In the genomic region with DNA sequence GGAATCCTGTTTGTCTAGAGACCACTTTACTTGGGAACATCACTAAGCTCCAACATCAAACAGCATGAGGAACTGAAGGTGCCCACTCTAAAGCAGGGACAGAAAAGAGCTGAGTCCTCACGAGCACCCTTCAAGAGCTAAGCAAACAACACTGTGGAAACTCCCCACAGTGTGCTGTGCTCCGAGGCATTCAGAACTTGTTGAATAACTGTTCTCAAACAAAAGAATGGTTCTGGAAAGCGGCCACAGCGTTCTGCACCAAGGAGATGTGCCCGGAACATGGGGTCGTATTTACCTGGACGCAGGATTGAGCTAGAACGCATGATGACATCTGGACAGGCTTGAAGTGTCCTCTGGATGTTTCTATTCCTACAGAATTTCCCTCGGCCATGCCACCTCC, we compare ENCODE assay signal across 26 mouse cellular contexts. TPM values are rescaled to one million over a fixed set of nuclear protein-coding genes. Genes with fewer than 3 reads are reported as not detected.
A peak's percentile ranks its signal among the peaks of the same experiment; 100 is the strongest.
DNase-seq lines count a peak whose midpoint lies in the region; ATAC-seq and TF ChIP-seq lines count a peak whose summit lies in the region.
"Had no signal": no experiment of that assay in that cellular context is flagged by ENCODE, and none has a peak within 500 bp of the region (broad histone marks: within the 10 kb centered on the region; RNA-seq: fewer than 3 reads in every experiment).

No protein-coding gene starts in this region.

- no peaks in the 10 kb centered on the region for H3K79me2 ChIP-seq in myocyte (ENCODE audit: control insufficient read depth, insufficient read depth)

- peak overlapping the region; percentile 84 for H3K27ac ChIP-seq in testis, adult 2 months (ENCODE audit: control insufficient read depth, insufficient read depth, low read depth, low read length)
- H3K27ac ChIP-seq in lung, embryonic 15.5 days = peak overlapping the region; percentile 38; the same call in 1 of the 2 replicates
- H3K27ac ChIP-seq: embryonic facial prominence, embryonic 12.5 days; forebrain, embryonic 12.5 days; heart, embryonic 10.5 days; hindbrain, embryonic 13.5 days had no signal

- no peaks in the 10 kb centered on the region for H3K36me3 ChIP-seq in testis, adult 2 months (ENCODE audit: control insufficient read depth, insufficient read depth, low read length)
- H3K36me3 ChIP-seq in lung, embryonic 15.5 days = no peaks in the 10 kb centered on the region
- H3K36me3 ChIP-seq in myocyte (ENCODE audit: control insufficient read depth, insufficient read depth) = peaks cover 6% of the 10 kb centered on the region
- H3K36me3 ChIP-seq: embryonic facial prominence, embryonic 12.5 days; forebrain, embryonic 12.5 days; heart, embryonic 10.5 days had no signal

- H3K9ac ChIP-seq in lung, embryonic 15.5 days = no peak overlapping the region
- H3K9ac ChIP-seq: embryonic facial prominence, embryonic 12.5 days; forebrain, embryonic 12.5 days; forebrain, postnatal 0 days; hindbrain, embryonic 13.5 days had no signal

- peak; percentile 69; the same call in 1 of the 2 replicates for ATAC-seq in lung, embryonic 15.5 days (ENCODE audit: borderline replicate concordance, extremely low read depth, low FRiP score, low TSS enrichment)
- ATAC-seq: activated CD4-positive, CD25-positive, alpha-beta regulatory T cell, adult 4 months; forebrain, postnatal 0 days had no signal

- H3K27me3 ChIP-seq in testis, adult 2 months (ENCODE audit: control insufficient read depth, insufficient read depth, low read length) = no peaks in the 10 kb centered on the region
- no peaks in the 10 kb centered on the region for H3K27me3 ChIP-seq in lung, embryonic 15.5 days
- H3K27me3 ChIP-seq in myocyte (ENCODE audit: control insufficient read depth, insufficient read depth, insufficient read length) = no peaks in the 10 kb centered on the region
- H3K27me3 ChIP-seq: CH12.LX; embryonic facial prominence, embryonic 12.5 days; forebrain, embryonic 12.5 days; hindbrain, embryonic 13.5 days; Patski had no signal

- TF ChIP-seq CTCF in testis, adult 2 months (IDR thresholded peaks at IDR 0.05; ENCODE audit: control insufficient read depth, insufficient read depth, insufficient replicate concordance, low read depth, low read length) = no peak

- DNase-seq in testis, postnatal 14 days (ENCODE audit: low spot score) = no peak
- peak; percentile 67 for DNase-seq in lung, postnatal 14 days
- DNase-seq in thymus, postnatal 14 days = no peak
- DNase-seq in ovary, adult 18-20 months (ENCODE audit: low spot score) = no peak
- DNase-seq in layer of hippocampus, postnatal 36 days = no peak
- DNase-seq: adrenal gland, postnatal 25 days; cerebellum, adult 18-20 months; cerebellum, adult 9-11 months; cerebellum, postnatal 36 days; forebrain, postnatal 0 days; gastrocnemius, postnatal 36 days; heart, adult 18-20 months; heart, postnatal 10 days had no signal

- no peak overlapping the region for H3K4me2 ChIP-seq in lung, embryonic 15.5 days
- peak overlapping the region; percentile 19 for H3K4me2 ChIP-seq in myocyte (ENCODE audit: low read depth)
- H3K4me2 ChIP-seq: embryonic facial prominence, embryonic 12.5 days; forebrain, embryonic 12.5 days; hindbrain, embryonic 13.5 days had no signal

- H3K4me1 ChIP-seq in testis, adult 2 months (ENCODE audit: control insufficient read depth, insufficient read depth, low read length) = peaks cover 7% of the 10 kb centered on the region
- H3K4me1 ChIP-seq in lung, embryonic 15.5 days = no peaks in the 10 kb centered on the region
- H3K4me1 ChIP-seq: embryonic facial prominence, embryonic 12.5 days; forebrain, embryonic 12.5 days; hindbrain, embryonic 13.5 days had no signal

- H3K9me3 ChIP-seq in lung, embryonic 15.5 days = no peaks in the 10 kb centered on the region
- H3K9me3 ChIP-seq: embryonic facial prominence, embryonic 12.5 days; forebrain, embryonic 12.5 days; heart, embryonic 10.5 days; hindbrain, embryonic 13.5 days had no signal

- H3K4me3 ChIP-seq in testis, adult 2 months (ENCODE audit: control insufficient read depth, low read depth, low read length) = no peak overlapping the region
- no peak overlapping the region for H3K4me3 ChIP-seq in lung, embryonic 15.5 days
- H3K4me3 ChIP-seq in myocyte = no peak overlapping the region
- H3K4me3 ChIP-seq: embryonic facial prominence, embryonic 12.5 days; forebrain, embryonic 12.5 days; heart, embryonic 10.5 days; hindbrain, embryonic 13.5 days had no signal

- WGBS in lung, embryonic 15.5 days = 66% methylated on average over 9 of the region's 9 CpGs

- no peak overlapping the region for H3ac ChIP-seq in myocyte (ENCODE audit: control insufficient read depth, insufficient read length)

- TF ChIP-seq POLR2A in testis, adult 2 months (IDR thresholded peaks at IDR 0.05; ENCODE audit: control insufficient read depth, low read depth, low read length) = no peak
- no peak for TF ChIP-seq POLR2A in myocyte (IDR thresholded peaks at IDR 0.05; ENCODE audit: insufficient read length, low read depth)

TF ChIP-seq in myocyte, 11 proteins besides CTCF, POLR2A, EP300 and RAD21:
- TF ChIP-seq MAX (IDR thresholded peaks at IDR 0.05; ENCODE audit: low read depth) (no peak), USF1 (IDR thresholded peaks at IDR 0.05; ENCODE audit: low read depth) (no peak)

RNA-seq across cellular contexts. Expression of a gene that starts 16.0 kb away (rescaled TPM):
- 219 and 252 TPM in 2 replicates for polyA plus RNA-seq in testis, adult 2 months (2012; rRNA removed)
- polyA plus RNA-seq in lung, embryonic 15.5 days (2015; fragmentation: Nextera tagmentation; extraction: Ambion mirVana) = not detected in 2 replicates
- 0.04 TPM for polyA plus RNA-seq in myocyte (2012; fragmentation: generic; extraction: Trizol)
- not detected for total RNA-seq in layer of hippocampus, postnatal 36 days (2021)
- total RNA-seq: CH12.LX; gastrocnemius, adult 8-10 months; gastrocnemius, postnatal 36 days; heart, adult 18-20 months; hematopoietic stem cell, adult 5-6 weeks had no signal
- polyA plus RNA-seq: activated CD4-positive, CD25-positive, alpha-beta regulatory T cell, adult 4 months; forebrain, postnatal 0 days; heart, embryonic 10.5 days; heart, embryonic 14.5 days; Patski had no signal

RNA-seq across cellular contexts. Expression of a gene that starts 44.6 kb away (rescaled TPM):
- 32.0 and 36.9 TPM in 2 replicates for polyA plus RNA-seq in testis, adult 2 months (2012; rRNA removed)
- 191 and 196 TPM in 2 replicates for polyA plus RNA-seq in lung, embryonic 15.5 days (2015; fragmentation: Nextera tagmentation; extraction: Ambion mirVana)
- 78.9 TPM for polyA plus RNA-seq in myocyte (2012; fragmentation: generic; extraction: Trizol)
- total RNA-seq in layer of hippocampus, postnatal 36 days (2021) = 100 to 1,000 TPM; 128 to 144 TPM

Comparison
In these comparisons a context has a peak if more than half of its experiments do, and no peak if none do; other contexts are left out.
1. RNA of a gene that starts 16.0 kb away (polyA plus RNA-seq): 219 to 252 TPM in testis, adult 2 months; 0.04 TPM in myocyte (single experiment) and not detected in lung, embryonic 15.5 days; every median in the first group is over 100 times any median in the second.